Mouse (Mus musculus): Measurements from ENCODE around the gene Rbm38. TPM values are rescaled to one million over a fixed set of nuclear protein-coding genes. Genes with fewer than 3 reads are reported as not detected.

Rbm38 gene
- polyA plus RNA-seq, 1 experiment from 2014 or later, result 11.9 TPM

Other genes starting within 250 kb of the Rbm38 start
- 5.8 and 19.1 TPM in 2 replicates for gene Bmp7, start 80.2 kb upstream of the Rbm38 start, polyA plus RNA-seq (2014; fragmentation: Nextera tagmentation; extraction: Ambion mirVana)
- 0.09 and 0.45 TPM in 2 replicates for gene Spo11, start 42.8 kb upstream of the Rbm38 start, polyA plus RNA-seq (2014; fragmentation: Nextera tagmentation; extraction: Ambion mirVana)
- gene Rae1, start 20.4 kb upstream of the Rbm38 start, polyA plus RNA-seq (2014; fragmentation: Nextera tagmentation; extraction: Ambion mirVana), result 108 and 118 TPM in 2 replicates
- 0.08 TPM in 1 of 2 replicates, not detected in the other for gene Ctcfl, start 99.0 kb downstream of the Rbm38 start, polyA plus RNA-seq (2014; fragmentation: Nextera tagmentation; extraction: Ambion mirVana)
- 0.07 and 0.13 TPM in 2 replicates for gene Pck1, start 132.6 kb downstream of the Rbm38 start, polyA plus RNA-seq (2014; fragmentation: Nextera tagmentation; extraction: Ambion mirVana)
- 0.12 TPM in 1 of 2 replicates, not detected in the other for gene Zbp1, start 198.4 kb downstream of the Rbm38 start, polyA plus RNA-seq (2014; fragmentation: Nextera tagmentation; extraction: Ambion mirVana)